Mouse (Mus musculus) cerebral cortex, adult 2 months (tissue): ENCODE data around the gene Fam163a.

Experiments used
- WGBS: fragments of 180-500 bp; shearing (Covaris S2); methylation state at CpG from one replicate; pipeline ENCODE4 v1.1.7; 2018; 5-methylcytosine and 5-hydroxymethylcytosine counted together

The Fam163a gene

GRCm38 (mm10) chr1:156201069-156201468 lies 3.8 kb downstream of the Fam163a start:
- WGBS, result 78% methylated on average over 3 of the region's 3 CpGs

DNA sequence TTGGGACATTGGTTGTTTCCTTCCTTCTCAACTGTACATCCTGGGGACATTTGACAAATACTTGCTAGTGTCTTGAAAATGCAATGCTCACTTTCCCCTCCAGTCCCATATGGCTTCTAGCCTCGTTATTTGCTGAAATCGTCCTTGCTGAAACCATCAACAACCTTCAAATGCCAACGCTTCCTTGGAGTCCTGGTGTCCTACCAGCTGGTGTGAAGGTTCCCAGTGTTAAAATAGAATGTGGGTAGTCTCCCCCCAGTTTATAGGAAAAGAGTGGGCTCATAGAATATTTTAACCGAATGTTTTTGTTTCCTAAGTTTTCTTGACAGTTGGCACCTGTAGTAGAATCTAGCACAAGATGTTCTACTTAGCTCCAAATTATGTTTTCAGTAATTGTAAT lies 7.2 kb downstream of the Fam163a start:
- WGBS, result 45% methylated on average over 4 of the region's 4 CpGs

DNA sequence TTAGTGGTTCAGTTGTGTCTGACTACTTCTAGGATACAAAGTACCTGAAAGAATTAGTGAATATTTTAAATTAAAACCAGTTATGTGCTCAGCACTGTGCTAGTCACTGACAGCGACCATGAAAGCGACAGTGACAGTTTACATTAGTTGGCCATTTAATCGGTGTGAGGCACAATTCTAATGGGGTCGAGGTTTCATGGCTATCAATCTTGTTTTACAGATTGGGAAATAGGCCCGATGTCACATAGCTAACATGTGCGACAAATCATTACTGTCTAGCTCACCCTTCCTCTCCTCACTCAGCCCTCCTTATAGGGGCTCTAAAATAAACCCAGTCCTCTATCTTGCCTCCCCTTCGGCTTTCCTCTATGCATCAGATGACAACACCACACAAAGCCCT lies 11.5 kb downstream of the Fam163a start:
- 80% methylated on average over 7 of the region's 7 CpGs for WGBS

DNA sequence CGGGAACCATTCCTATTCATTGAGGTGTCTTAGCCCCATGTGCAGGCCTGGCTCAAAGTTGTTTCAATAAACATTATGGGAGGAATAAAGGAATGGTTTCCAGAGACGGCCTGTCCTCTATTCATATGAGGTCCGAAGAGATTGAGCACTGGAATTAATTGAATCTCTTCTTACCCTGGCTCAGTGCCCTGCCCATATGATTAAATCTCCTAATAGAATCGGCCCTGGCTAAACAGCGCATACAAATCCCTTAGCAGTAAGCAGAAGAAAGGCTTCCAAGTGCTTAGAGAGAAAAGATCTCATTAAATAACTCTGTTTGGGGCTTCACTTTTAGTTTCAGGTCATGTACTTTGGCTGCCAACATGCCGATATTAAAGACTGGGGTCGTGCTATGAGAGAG lies 12.0 kb downstream of the Fam163a start:
- WGBS, result 73% methylated on average over 7 of the region's 7 CpGs

- WGBS, result 76% methylated on average over 3 of the region's 3 CpGs
Measured at GRCm38 (mm10) chr1:156186646-156187045, 18.2 kb downstream of the Fam163a start.

GRCm38 (mm10) chr1:156184158-156184571 lies 20.7 kb downstream of the Fam163a start:
- 37% methylated on average over 11 of the region's 11 CpGs for WGBS

DNA sequence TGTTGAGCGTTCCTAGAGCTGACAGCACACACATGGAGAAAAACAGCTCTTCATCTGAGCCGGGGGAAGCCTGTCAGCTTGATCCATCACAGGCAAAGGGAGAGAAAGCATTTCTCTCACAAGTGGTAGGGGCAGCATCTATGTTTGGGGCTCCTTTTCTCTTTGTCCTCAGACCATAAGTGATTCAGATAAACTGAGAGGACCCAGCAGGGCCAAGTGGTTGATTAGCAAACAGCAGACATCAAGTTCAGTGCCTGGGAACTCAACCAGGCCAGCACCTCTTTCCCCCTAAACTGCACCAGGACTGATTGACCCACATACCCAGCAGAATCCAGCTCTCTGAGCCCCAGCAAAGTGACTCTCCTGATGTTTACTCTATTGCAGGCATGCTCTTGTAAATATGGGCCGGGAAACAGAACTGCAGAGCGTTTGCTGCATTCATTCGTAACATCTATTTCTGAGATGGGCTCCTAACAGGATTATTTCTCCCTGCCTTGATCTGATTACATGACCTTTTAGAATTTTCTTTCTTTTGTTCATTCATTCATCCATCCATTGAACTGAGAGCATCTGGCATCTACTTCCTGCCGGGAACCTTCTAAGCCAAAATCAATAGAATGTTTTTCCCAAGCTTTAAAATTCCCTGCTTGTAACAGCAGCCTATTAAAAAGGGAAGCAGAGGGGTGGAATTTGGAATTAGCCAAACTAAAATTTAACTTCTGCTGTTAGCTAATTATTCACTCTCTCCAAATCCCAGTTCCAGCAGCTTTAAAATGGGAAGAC lies 21.5 kb downstream of the Fam163a start:
- WGBS, result 47% methylated on average over 6 of the region's 6 CpGs

DNA sequence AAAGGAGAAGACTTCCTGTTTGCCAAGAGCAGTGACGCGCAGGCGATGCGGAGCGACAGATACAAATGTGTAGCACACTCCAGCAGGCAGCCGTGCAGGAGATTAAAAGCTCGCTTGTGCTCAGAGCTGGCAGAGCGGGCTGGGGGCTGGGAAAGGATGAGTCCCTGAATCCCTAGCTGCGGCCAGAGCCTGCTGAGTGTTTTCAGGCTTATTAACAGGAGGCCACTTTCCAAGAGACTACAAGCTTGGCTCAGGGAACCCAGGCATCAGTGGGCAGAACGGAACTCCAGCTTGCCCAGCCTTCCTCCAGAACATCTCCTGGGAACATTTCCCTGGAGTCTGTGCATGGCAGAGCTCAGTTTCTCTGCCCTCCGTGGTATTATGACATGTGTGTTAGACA lies 25.0 kb downstream of the Fam163a start:
- 23% methylated on average over 11 of the region's 11 CpGs for WGBS

GRCm38 (mm10) chr1:156168737-156169136 lies 36.1 kb downstream of the Fam163a start:
- 75% methylated on average over 6 of the region's 6 CpGs for WGBS

DNA sequence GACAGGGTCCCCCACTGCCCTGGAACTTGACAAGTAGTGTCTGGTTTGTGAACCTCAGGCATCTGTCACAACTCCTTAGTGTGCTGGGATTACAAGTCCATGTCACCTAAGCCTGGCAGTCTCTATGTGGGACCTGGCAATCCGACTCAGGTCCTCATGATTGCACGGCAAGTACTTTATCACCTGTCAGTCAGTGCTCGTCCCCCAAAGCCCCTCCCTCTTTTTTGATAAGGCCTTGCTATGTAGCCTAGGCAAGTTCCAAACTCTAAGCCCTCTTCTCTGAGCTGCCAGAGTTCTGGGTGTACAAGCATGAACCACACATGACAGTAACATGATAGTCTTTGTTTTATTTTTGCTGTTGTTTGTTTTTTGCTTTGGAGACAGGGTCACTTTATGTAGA lies 88.1 kb downstream of the Fam163a start:
- 84% methylated on average over 3 of the region's 3 CpGs for WGBS

DNA sequence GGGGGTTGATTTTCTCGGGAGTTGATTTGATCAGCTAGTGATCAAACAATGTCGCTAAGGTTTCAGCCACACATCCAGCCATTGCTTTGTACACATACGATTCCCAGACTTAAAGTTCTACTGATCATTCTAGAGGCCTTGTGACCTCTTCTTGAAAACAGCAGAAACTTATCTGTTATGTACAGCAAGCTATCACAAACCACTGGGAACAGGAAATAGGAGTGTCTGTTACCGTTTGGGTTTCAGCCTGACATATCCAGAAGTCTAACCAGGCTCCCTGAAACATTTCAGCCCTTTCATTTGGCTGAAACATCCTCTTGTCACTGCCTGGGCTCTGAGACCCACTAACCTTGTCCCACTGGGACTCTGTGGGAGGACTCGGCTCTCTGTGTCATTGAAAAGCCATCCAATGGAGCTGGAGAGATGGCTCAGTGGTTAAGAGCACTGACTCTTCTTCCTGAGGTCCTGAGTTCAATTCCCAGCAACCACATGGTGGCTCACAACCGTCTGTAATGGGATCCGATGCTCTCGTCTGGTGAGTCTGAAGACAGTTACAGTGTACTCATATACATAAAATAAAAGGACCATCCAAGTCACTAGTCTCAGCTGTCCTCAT lies 90.8 kb downstream of the Fam163a start:
- WGBS, result 88% methylated on average over 8 of the region's 8 CpGs

GRCm38 (mm10) chr1:156112142-156112541 lies 92.7 kb downstream of the Fam163a start:
- WGBS, result 72% methylated on average over 7 of the region's 7 CpGs

- WGBS, result 49% methylated on average over 12 of the region's 12 CpGs
Measured at GRCm38 (mm10) chr1:156111728-156112127, 93.1 kb downstream of the Fam163a start.

GRCm38 (mm10) chr1:156111090-156111489 lies 93.7 kb downstream of the Fam163a start:
- WGBS, result 83% methylated on average over 9 of the region's 9 CpGs

DNA sequence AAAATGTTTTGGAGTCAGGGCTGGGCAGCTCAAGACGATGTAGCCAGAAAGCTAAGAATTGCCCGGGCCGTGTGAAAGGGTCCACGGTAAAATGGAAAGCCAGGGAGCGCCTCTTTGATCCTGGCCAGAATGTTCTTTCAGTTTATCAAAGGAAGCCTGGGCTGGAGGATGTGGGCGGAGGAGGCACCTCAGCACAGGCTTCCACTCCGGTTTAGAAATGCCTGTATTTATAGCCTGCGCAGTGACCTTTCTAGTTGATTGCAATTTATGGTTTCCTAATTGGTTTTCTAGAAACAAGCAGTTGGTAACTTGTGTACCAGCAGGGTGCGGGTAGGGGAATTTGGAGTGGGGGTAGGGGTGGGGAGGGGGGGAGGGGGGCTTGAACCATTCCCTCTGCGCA lies 96.4 kb downstream of the Fam163a start:
- WGBS, result 30% methylated on average over 10 of the region's 10 CpGs

DNA sequence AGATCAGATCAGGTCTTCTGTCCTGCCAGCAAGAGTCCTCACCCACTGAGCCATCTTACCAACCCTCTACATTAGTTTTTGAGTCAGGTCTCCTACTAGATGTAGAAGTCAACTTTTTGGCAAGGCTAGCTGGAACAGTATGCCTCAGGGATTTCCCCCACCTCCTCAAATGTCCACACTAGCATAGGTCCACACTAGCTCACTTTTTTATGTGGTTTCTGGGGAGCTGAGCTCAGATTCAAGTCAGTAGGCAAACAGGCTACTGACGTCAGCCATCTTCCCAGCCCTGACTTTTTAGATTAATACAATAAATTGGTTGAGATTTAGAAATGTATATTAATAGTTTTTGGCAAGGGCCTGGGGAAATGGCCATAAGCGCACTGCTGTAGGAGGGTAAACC lies 97.4 kb downstream of the Fam163a start:
- WGBS, result 98% methylated on average over 2 of the region's 2 CpGs

DNA sequence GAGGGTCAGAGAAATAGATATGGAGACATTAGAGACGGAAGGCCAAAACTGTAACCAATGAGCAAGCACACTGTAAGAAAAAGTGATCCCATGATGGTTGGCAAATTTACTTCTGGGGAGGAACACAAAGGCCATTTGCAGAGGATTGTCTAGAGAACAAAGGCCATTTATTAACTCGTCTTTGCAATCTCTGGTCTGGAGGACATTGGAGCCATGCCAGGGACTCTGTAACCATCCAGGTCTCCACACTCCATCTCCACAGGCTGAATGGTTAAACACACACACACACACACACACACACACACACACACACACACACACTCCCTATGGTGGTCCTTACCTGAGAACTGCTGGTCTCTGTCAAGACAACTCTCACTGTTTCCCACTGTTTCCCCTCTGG lies 99.4 kb downstream of the Fam163a start:
- WGBS, result 68% methylated on average over 2 of the region's 2 CpGs

DNA sequence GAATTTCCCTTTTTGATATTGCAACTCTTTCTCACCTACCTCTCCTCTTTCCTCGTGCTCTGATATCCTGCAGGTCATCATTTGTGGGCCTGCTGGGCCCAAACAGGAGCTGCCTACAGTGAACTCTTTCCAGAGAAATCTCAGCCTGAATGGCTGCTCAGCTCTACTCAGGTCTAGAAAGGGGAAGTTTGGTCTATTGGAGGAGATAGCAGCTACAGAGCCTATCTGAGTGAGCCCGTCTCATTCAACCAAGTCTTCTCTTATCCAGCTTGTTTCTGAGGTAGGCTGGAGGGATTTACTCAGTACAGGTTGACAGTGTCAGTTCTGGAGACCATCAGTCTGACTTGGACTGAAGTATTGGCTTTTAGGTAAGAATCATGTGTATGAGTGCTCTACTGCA lies 101.1 kb downstream of the Fam163a start:
- WGBS, result 96% methylated on average over 2 of the region's 2 CpGs

DNA sequence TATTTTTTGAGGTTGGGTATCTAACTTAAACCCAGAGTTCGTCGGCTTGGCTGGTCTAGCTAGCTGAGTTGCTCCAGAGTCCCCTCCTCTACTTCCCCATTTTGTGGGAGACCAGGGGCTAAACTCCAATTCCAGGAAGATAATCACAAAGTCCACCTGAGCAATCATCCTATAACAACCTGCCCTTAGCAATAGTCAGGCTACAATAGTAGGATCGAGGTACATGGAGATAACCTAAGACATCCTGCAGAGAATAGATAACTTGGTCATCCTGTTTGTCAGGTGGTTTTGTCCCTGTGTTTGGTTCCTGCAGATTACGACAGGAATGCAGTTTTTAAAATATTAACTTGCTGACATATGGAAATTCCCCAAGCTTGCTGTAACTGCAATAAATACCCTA lies 113.0 kb downstream of the Fam163a start:
- WGBS, result 89% methylated on average over 4 of the region's 4 CpGs

GRCm38 (mm10) chr1:156090042-156090441 lies 114.8 kb downstream of the Fam163a start:
- WGBS, result 79% methylated on average over 4 of the region's 4 CpGs

DNA sequence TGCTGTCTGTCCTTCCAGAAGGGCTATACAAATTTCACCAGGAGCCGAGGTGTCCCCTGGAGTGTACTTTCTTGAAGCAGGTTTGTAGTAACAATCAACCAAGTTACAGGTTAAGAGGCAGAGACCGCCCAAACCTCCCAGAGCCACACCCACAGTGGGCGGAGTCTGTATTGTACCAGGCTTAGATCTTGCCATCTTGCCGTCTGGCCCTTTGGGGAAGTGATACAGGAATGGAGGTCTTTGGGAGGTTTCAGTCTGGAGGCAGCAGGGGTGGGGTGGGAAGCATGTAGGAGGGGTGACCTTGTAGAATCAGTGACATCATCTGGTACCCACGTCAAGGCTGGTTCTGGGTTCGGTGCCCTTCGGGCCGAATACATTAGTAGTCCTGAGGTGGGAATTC lies 115.3 kb downstream of the Fam163a start:
- 91% methylated on average over 8 of the region's 8 CpGs for WGBS

- 85% methylated on average over 5 of the region's 5 CpGs for WGBS
Measured at GRCm38 (mm10) chr1:156087586-156087985, 117.2 kb downstream of the Fam163a start.

DNA sequence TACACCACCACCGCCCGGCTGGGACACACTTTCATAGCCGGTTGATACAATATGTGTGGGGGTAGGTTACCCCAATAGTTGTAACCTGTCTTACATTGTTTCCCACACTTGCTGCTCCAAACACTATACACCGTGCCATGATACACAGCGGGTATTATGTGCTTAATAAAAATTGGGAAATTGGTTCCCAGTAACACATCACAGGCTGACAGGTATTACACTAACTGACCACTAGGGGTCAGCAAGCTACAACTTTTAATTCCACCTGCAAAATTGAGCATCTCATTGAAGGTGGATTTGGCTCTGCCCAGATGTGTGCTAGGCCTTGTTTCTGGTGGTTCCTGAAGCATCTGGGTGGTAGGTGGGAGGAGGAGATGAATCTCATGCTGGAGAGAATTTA lies 119.1 kb downstream of the Fam163a start:
- WGBS, result 56% methylated on average over 5 of the region's 5 CpGs

DNA sequence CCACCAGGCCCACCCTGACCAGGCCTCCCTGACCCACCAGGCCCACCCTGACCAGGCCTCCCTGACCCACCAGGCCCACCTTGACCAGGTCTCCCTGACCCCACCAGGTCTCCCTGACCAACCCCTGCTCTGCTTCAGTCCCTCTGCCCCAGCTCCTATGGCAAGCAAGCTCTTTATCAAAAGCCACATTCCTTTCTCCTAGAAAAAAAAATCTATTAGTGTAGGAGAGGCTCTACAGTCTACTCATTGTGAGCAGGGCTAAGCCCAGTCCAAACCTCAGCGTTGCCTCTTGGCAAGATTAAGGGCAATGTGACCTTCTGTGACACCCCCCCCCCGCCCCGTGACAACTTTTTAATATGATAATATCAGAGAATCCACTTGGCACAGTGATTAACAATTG lies 120.2 kb downstream of the Fam163a start:
- WGBS, result 75% methylated on average over 3 of the region's 3 CpGs
